Mouse (Mus musculus): ENCODE measurements around the gene Tnfrsf23. TPM values are rescaled to one million over a fixed set of nuclear protein-coding genes. Genes with fewer than 3 reads are reported as not detected.

Tnfrsf23 gene
- polyA plus RNA-seq (2021; fragmentation: Nextera tagmentation) = 0.06 and 0.19 TPM in 2 replicates
- long read RNA-seq, experiment 1 = 0 reads
- long read RNA-seq, experiment 2 = 0 reads

GRCm38 (mm10) chr7:143685359-143686067 lies at the start of gene Tnfrsf23:
Gene Tnfrsf23, minus strand, starts transcription at chr7:143685872.

GRCm38 (mm10) chr7:143649034-143649768 lies 36.5 kb downstream of the Tnfrsf23 start, which contains the start of gene Tnfrsf22:
Gene Tnfrsf22, minus strand, starts transcription at chr7:143649661.

GRCm38 (mm10) chr7:143628540-143628939 lies 57.1 kb downstream of the Tnfrsf23 start, which contains the start of gene Tnfrsf26:
Gene Tnfrsf26, minus strand, starts transcription at chr7:143628722.

Other genes with a start within 250 kb of the Tnfrsf23 start
- gene Cdkn1c, start 224.8 kb downstream of the Tnfrsf23 start, polyA plus RNA-seq (2021; fragmentation: Nextera tagmentation) = 5.5 and 11.0 TPM in 2 replicates
- 1.4 and 1.8 TPM in 2 replicates for gene Slc22a18, start 212.1 kb downstream of the Tnfrsf23 start, polyA plus RNA-seq (2021; fragmentation: Nextera tagmentation)
- not detected in 2 replicates for gene Phlda2, start 182.7 kb downstream of the Tnfrsf23 start, polyA plus RNA-seq (2021; fragmentation: Nextera tagmentation)
- gene Nap1l4, start 136.8 kb downstream of the Tnfrsf23 start, polyA plus RNA-seq (2021; fragmentation: Nextera tagmentation) = 80.5 and 93.6 TPM in 2 replicates
- gene Cars, start 85.8 kb downstream of the Tnfrsf23 start, polyA plus RNA-seq (2021; fragmentation: Nextera tagmentation) = 22.1 and 24.7 TPM in 2 replicates
- gene Tnfrsf26, start 57.1 kb downstream of the Tnfrsf23 start, polyA plus RNA-seq (2021; fragmentation: Nextera tagmentation) = 0.09 TPM in 1 of 2 replicates, not detected in the other
- 0.80 and 2.5 TPM in 2 replicates for gene Tnfrsf22, start 36.2 kb downstream of the Tnfrsf23 start, polyA plus RNA-seq (2021; fragmentation: Nextera tagmentation)
- 4.5 and 6.3 TPM in 2 replicates for gene Osbpl5, start 71.1 kb upstream of the Tnfrsf23 start, polyA plus RNA-seq (2021; fragmentation: Nextera tagmentation)
- gene Mrgprg, start 81.1 kb upstream of the Tnfrsf23 start, polyA plus RNA-seq (2021; fragmentation: Nextera tagmentation) = not detected in 2 replicates
- 5.0 and 6.1 TPM in 2 replicates for gene Mrgpre, start 98.6 kb upstream of the Tnfrsf23 start, polyA plus RNA-seq (2021; fragmentation: Nextera tagmentation)
- gene Nadsyn1, start 137.0 kb upstream of the Tnfrsf23 start, polyA plus RNA-seq (2021; fragmentation: Nextera tagmentation) = 1.2 and 1.7 TPM in 2 replicates
- gene Dhcr7, start 137.3 kb upstream of the Tnfrsf23 start, polyA plus RNA-seq (2021; fragmentation: Nextera tagmentation) = 14.5 and 15.6 TPM in 2 replicates
- not detected in 2 replicates for gene Gm498, start 181.0 kb upstream of the Tnfrsf23 start, polyA plus RNA-seq (2021; fragmentation: Nextera tagmentation)